Mouse (Mus musculus) T-helper 1 cell (primary cell): ENCODE data around the gene Tgfbr2.

Source experiments
- in situ Hi-C: fragments of 300-600 bp; cut with MboI, MseI; formaldehyde crosslinking; loops from one replicate; pipeline ENCODE4 v1.15.1; 2025; ENCODE audit warnings: high pct_unique_total_duplicates

The Tgfbr2 gene

DNA sequence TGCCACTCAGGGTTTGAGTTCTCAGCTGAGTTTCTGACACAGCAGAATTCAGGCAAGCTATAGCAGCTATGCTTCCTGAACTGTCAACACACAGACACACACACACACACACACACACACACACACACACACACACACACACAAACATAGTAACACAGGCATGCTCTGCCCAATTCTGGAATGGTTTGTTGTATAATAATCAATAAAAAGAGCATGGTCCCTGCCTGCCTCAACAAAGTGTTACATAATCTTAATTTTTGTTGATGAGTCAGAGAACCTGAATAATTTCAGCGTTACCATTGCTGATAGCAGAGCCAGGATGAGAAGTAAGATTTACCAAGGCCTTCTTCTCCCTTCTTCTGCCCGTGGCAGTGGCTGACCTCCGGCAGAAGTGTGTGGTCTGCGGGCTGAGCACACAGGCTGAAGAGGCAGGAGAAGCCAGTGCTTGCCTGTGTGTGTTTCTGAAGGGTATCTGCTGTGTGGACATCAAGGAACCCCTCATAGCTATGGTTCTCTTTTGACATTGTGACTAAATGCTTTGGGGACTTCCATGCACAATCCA, 18.8 kb upstream of the Tgfbr2 start:
- in situ Hi-C loops, result no loop called here

DNA sequence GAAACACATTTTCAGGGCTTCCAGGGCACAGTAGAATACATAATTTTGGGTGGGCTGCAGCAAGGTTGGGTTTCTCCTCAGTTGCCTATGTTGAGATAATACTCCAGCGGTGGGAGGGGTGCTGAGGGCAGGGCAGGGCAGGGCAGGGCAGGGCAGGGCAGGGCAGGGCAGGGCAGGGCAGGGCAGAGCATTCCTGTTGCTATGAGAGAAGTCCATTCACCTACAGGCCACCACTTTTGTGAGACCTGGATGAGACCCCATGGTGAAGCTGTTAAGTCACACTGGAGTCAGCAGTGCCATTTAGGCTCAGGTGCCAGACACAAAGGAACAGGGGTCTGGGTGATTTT, 18.3 kb upstream of the Tgfbr2 start:
- in situ Hi-C loops, result no loop called here

DNA sequence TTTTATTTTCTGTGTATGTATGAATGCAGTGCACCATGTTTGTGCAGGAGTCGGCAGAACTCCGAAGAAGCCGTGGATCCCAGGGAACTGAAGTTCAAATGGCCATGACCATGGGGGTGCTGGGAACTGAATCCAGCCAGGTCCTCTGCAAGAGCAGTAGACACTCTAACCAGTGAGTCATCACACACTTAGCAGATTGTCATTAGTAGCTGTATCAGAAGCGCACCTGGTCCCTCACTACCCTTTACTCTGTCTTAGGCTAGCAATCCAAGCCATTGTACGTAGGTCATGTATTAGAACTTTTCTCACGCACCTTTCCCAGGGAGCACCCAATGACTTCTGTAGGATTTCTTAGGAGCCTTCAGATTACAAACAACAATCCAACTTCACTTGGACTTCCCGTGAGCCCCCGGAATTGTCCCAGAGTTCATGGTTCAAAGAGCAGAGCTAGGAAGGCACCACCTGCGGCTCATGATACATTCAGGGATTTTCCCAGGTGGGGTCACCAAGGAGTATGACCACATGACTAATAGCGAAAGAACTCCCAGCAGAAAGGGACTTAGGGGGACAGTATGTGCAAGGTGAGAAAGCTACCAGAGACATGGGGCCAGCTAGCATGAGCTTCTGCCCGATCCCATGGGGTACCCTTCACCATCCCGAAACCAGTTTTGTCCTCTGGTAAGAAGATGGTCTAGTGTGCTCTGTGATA, 17.8 kb upstream of the Tgfbr2 start:
- in situ Hi-C loops, result no loop called here

- in situ Hi-C loops, result no loop called here
These were observed 17.1 kb upstream of the Tgfbr2 start for GRCm38 (mm10) chr9:116192253-116192652.

DNA sequence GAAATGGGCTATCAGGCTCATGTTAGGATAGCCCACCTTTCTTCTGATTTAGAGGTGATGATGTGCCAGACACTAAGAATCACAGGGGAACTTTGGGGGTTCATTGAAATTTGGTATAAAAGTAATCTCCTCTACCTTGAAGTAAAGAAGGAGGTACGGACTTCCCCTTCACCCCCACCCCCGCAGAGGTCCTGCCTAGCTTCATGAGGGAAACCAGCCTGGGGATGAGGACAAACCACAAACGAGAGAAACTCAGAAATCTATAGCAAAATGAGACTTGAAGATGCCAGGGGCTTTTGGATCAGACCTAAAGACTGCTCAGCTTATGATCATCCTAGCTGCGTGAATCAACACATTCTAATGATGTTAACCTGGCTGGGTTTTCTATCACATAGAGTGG, 14.7 kb upstream of the Tgfbr2 start:
- in situ Hi-C loops, result no loop called here

DNA sequence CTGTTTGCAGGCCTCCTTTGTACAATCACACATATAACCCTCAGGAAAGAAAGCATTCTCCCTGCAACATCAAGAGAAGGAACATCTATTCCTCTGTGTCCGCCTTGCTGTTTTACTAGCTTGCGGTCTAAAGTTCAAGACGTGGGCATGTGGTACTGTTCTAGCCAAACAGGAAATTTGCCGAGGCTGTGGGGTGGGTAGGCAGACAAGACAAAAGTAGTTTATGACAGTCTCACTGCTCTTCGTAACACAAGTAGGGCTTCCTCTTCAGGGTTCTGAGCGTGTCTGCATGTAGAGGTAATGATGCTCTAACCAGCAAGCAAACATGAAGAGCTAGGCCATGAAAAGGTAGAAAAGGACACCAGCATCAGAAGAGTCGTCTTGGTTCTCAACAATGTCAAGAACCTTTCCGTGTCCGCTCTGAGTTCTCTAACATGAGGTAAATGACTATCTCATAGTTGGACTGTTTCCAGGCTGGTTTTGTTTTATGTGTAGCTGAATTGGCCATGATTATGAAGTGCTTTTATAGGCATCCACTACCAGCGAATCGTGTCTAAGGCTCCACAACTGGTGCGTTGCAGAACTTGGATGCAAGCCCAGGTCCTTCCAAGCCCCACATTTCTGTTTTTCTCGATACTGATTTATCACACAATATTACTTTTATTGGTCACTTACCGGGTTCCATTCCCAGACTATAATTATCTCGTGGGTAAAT, 13.9 kb upstream of the Tgfbr2 start:
- in situ Hi-C loops, result no loop called here

- in situ Hi-C loops, result no loop called here
These were observed 12.1 kb upstream of the Tgfbr2 start for GRCm38 (mm10) chr9:116187181-116187731.

DNA sequence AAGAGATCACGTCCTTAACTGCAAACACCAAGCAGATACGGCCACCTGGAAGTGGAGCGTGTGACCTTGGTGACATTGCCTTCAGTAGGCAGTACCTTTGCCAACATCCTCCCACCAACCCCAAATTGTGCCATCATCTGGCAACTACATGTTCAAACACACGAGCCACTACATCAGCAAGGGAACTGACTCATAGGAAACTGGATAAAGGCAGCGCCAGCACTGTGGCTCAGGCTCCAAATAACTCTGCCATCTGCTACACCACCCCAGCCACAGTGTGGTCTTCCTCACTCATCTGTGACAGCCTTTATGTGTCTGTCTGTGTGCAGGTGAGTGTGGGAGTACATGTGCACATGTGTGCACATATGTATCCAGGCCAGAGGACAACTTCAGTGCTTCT, 9.7 kb upstream of the Tgfbr2 start:
- in situ Hi-C loops, result no loop called here

GRCm38 (mm10) chr9:116183035-116183434, 7.9 kb upstream of the Tgfbr2 start:
- in situ Hi-C loops, result no loop called here

DNA sequence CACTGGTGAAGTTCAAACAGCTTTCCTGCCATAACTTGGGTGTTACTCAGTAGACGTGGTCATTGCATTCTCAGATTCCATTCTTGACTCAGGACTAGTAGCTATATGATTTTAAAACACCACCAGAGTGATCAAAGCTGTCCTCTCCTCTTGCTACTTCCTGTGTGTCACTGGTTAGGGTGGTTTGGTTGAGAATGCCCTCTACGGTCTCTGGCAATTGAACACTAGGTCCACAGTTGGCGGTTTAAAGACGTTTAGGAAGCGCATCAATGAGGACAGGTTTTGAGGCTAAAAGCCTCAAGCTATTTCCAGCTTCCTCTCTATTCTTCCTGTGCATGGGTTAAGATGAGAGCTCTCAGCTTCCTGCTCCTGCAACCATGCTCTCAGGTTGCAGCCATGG, 6.4 kb upstream of the Tgfbr2 start:
- in situ Hi-C loops, result no loop called here

DNA sequence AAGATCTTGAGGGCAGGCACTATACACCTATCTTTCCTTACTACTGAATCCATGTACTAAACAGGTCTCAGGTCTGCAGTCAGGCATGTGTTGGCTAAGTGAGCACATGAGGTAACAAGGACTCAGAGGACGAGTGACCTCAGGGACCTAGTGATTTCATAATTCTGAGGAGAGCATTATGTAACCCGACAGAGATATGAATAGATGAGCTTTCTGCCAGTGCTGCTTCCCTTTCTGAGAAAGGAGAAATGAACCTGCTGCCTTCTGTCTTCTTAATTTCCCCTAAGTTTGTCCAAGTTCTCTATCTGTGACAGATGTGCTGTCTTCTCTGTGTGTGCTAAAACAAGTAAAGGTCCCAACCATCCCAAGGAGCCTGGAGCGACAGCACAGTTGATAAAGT, 3.0 kb upstream of the Tgfbr2 start:
- in situ Hi-C loops, result loop anchor here (5.0 kb wide), 1 partner anchor 64 kb away; no protein-coding TSS in a partner anchor

GRCm38 (mm10) chr9:116177108-116177507, 1.9 kb upstream of the Tgfbr2 start:
- in situ Hi-C loops, result loop anchor here (5.0 kb wide), 1 partner anchor 65 kb away; no protein-coding TSS in a partner anchor

GRCm38 (mm10) chr9:116175488-116176115, 442 bp upstream of the Tgfbr2 start:
- in situ Hi-C loops, result loop anchor here (5.0 kb wide), 1 partner anchor 67 kb away; no protein-coding TSS in a partner anchor

- in situ Hi-C loops, result no loop called here
These were observed 1.5 kb downstream of the Tgfbr2 start for GRCm38 (mm10) chr9:116173473-116174170.

DNA sequence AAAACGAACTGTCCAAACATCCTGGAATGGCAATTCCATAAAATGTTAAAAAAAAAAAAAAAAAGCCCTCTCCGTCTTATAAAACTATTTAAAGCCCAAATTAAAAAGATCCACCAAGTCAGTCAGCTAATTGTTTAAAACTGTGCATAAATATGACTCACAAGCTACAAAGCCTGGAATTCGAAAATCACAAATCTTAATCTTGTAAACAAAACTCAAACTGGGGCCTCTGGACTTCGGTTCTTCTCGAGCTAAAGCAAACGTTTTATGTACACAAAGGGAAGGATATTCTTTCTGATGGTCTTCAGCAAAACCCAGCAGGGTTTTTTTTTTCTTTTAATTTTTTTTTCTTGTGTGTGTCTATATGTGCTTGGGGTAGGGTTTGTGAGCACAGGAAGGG, 2.1 kb downstream of the Tgfbr2 start:
- in situ Hi-C loops, result no loop called here

GRCm38 (mm10) chr9:116169067-116169466, 6.1 kb downstream of the Tgfbr2 start:
- in situ Hi-C loops, result loop anchor here (10.0 kb wide), 1 partner anchor 176 kb away; no protein-coding TSS in a partner anchor

GRCm38 (mm10) chr9:116167304-116167880, 7.8 kb downstream of the Tgfbr2 start:
- in situ Hi-C loops, result loop anchor here (10.0 kb wide), 1 partner anchor 177 kb away; no protein-coding TSS in a partner anchor

DNA sequence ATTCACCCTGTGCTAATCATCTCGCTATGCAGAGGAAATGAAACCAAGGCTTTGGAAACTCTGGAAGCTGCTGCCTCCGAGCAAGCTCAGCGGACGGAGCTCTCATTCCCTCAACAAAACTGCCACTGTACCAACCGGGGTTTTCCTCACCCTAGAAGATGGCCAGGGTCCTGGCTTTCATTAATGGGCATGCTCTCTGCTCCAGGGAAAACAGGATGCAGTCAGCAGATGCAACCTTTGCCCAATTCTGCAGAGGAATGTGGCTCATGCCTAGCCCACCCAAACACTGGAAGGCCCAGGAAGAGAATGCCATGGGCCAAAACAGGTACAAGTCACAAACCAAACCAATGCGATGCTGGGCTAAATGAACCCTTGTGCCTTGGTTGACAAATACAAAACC, 8.8 kb downstream of the Tgfbr2 start:
- in situ Hi-C loops, result loop anchor here (10.0 kb wide), 1 partner anchor 178 kb away; no protein-coding TSS in a partner anchor

- in situ Hi-C loops, result loop anchor here (10.0 kb wide), 1 partner anchor 181 kb away; no protein-coding TSS in a partner anchor
These were observed 11.3 kb downstream of the Tgfbr2 start for GRCm38 (mm10) chr9:116163883-116164282.

DNA sequence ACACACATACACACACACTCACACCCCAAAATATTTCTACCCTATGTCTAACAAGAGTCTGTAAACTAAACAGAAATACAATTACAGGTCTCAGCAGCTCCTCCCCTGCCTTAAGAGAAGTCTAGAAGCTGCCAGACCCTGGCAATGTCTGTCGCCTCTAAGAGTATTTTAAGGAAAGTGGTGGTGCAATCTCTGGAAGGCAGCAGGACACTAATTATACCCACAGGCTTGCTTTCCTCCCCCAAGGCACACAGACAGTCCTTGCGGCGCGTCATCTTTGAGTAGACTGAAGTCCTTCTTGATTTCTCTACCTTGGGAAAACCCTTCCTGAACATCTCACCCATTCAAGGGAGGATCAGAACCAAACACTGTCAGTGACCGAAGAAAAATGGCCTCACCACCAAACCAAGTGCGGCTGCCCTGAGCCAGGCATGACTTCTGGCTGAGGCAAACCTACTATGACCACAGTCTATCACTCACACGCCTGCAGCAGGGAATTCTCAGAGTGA, 12.2 kb downstream of the Tgfbr2 start:
- in situ Hi-C loops, result loop anchor here (10.0 kb wide), 1 partner anchor 182 kb away; no protein-coding TSS in a partner anchor
